Mouse (Mus musculus) megakaryocyte-erythroid progenitor cell, adult 5-6 weeks (primary cell): ENCODE measurements around the gene Abcd3. TPM values are rescaled to one million over a fixed set of nuclear protein-coding genes. Genes with fewer than 3 reads are reported as not detected.
A peak's percentile ranks its signal among the peaks of the same experiment; 100 is the strongest.

Experiments used
- ATAC-seq: replicated peaks from 2 replicates; pipeline ENCODE4 v1.8.0; 2016; ENCODE audit warnings: mild to moderate bottlenecking, inconsistent platforms; ENCODE audit not compliant: severe bottlenecking, poor library complexity, low FRiP score, low TSS enrichment
- total RNA-seq, 2 experiments: library from RNA; stranded (forward) in 1 of 2; stranded (reverse) in 1 of 2; fragments of 200-1000, 215-1000 nt in 1 of 2; fragments of >200 nt in 1 of 2; fragmentation: Nextera tagmentation in 1 of 2; gene quantifications; 2 replicates each; pipeline ENCODE4 v1.2.3; 2014 to 2017

Gene Abcd3
- total RNA-seq, 2 experiments from 2014 or later: 29.6 to 47.1 TPM

- no peak for ATAC-seq
These were observed 6.5 kb upstream of the Abcd3 start for GRCm38 (mm10) chr3:121821559-121822143.

- ATAC-seq: no peak
These were observed 4.6 kb upstream of the Abcd3 start for GRCm38 (mm10) chr3:121819693-121820200.

- no peak for ATAC-seq
These were observed 3.8 kb upstream of the Abcd3 start for GRCm38 (mm10) chr3:121818736-121819396.

GRCm38 (mm10) chr3:121815549-121816235 lies 590 bp upstream of the Abcd3 start:
- ATAC-seq: peak; percentile 73

- ATAC-seq: peak; percentile 55
These were observed 663 bp downstream of the Abcd3 start for GRCm38 (mm10) chr3:121814413-121814864.

GRCm38 (mm10) chr3:121813834-121814233 lies 1.3 kb downstream of the Abcd3 start:
- no peak for ATAC-seq

GRCm38 (mm10) chr3:121808246-121808645 lies 6.9 kb downstream of the Abcd3 start:
- ATAC-seq: no peak

- ATAC-seq: no peak
These were observed 20.9 kb downstream of the Abcd3 start for GRCm38 (mm10) chr3:121794214-121794613.

- no peak for ATAC-seq
These were observed 22.9 kb downstream of the Abcd3 start for GRCm38 (mm10) chr3:121792246-121792645.

GRCm38 (mm10) chr3:121790442-121790841 lies 24.7 kb downstream of the Abcd3 start:
- ATAC-seq: no peak

- no peak for ATAC-seq
These were observed 25.3 kb downstream of the Abcd3 start for GRCm38 (mm10) chr3:121789790-121790189.

- ATAC-seq: no peak
These were observed 32.1 kb downstream of the Abcd3 start for GRCm38 (mm10) chr3:121783020-121783419.

- peak; percentile 95 for ATAC-seq
These were observed 37.2 kb downstream of the Abcd3 start for GRCm38 (mm10) chr3:121777943-121778342.

- ATAC-seq: peak; percentile 65
These were observed 41.8 kb downstream of the Abcd3 start for GRCm38 (mm10) chr3:121773336-121773735.

GRCm38 (mm10) chr3:121768770-121769169 lies 46.3 kb downstream of the Abcd3 start:
- ATAC-seq: no peak

- ATAC-seq: no peak
These were observed 48.3 kb downstream of the Abcd3 start for GRCm38 (mm10) chr3:121766818-121767217.

GRCm38 (mm10) chr3:121766048-121766447 lies 49.1 kb downstream of the Abcd3 start:
- no peak for ATAC-seq

GRCm38 (mm10) chr3:121762056-121762852 lies 52.8 kb downstream of the Abcd3 start:
- peak; percentile 72 for ATAC-seq

GRCm38 (mm10) chr3:121758373-121758772 lies 56.7 kb downstream of the Abcd3 start:
- ATAC-seq: no peak

GRCm38 (mm10) chr3:121755152-121755551 lies 60.0 kb downstream of the Abcd3 start:
- peak; percentile 90 for ATAC-seq
